19 mouse cellular contexts compared by ENCODE assay signal in genomic region chr7:58829111-58829510, GRCm38 (mm10).
DNase-seq lines count a peak whose midpoint lies in the region; ATAC-seq and TF ChIP-seq lines count a peak whose summit lies in the region.
"Had no signal": no experiment of that assay in that cellular context is flagged by ENCODE, and none has a peak within 500 bp of the region (broad histone marks: within the 10 kb centered on the region; RNA-seq: fewer than 3 reads in every experiment).

No protein-coding gene starts in this region.

- TF ChIP-seq CTCF in lung, adult 2 months (IDR thresholded peaks at IDR 0.05; ENCODE audit: insufficient read depth, low read length): no peak

- peak; percentile 92 for ATAC-seq in activated CD4-positive, CD25-positive, alpha-beta regulatory T cell, adult 4 months
- ATAC-seq in megakaryocyte progenitor cell, adult 5-6 weeks (replicated peaks; ENCODE audit: poor library complexity): peak; percentile 40
- ATAC-seq in midbrain, embryonic 13.5 days: no peak
- ATAC-seq: intestine, embryonic 15.5 days had no signal

- no peak for TF ChIP-seq POLR2A in lung, adult 2 months (IDR thresholded peaks at IDR 0.05; ENCODE audit: borderline replicate concordance, extremely low read depth, low read depth, low read length)

- H3K4me1 ChIP-seq in lung, adult 2 months (ENCODE audit: control insufficient read depth, insufficient read depth, low read length): no peaks in the 10 kb centered on the region; the same call in 1 of the 2 replicates
- no peaks in the 10 kb centered on the region for H3K4me1 ChIP-seq in midbrain, embryonic 13.5 days (replicated peaks)
- H3K4me1 ChIP-seq: heart, embryonic 15.5 days; intestine, embryonic 15.5 days; liver, embryonic 13.5 days; neural tube, embryonic 13.5 days had no signal

- H3K4me3 ChIP-seq in lung, adult 2 months (replicated peaks; ENCODE audit: extremely low read depth, low read depth, low read length): peak overlapping the region; percentile 41
- H3K4me3 ChIP-seq in midbrain, embryonic 13.5 days (replicated peaks): no peak overlapping the region
- H3K4me3 ChIP-seq: heart, adult 2 months; heart, embryonic 15.5 days; intestine, embryonic 15.5 days; liver, embryonic 13.5 days; neural tube, embryonic 13.5 days had no signal

- WGBS in lung, adult 2 months: 34% methylated on average over 5 of the region's 5 CpGs
- WGBS in midbrain, embryonic 13.5 days: 88% methylated on average over 5 of the region's 5 CpGs

- no peaks in the 10 kb centered on the region for H3K36me3 ChIP-seq in midbrain, embryonic 13.5 days
- H3K36me3 ChIP-seq: G1E; heart, embryonic 15.5 days; intestine, embryonic 15.5 days; liver, embryonic 13.5 days; neural tube, embryonic 13.5 days had no signal

- H3K9me3 ChIP-seq in midbrain, embryonic 13.5 days: no peaks in the 10 kb centered on the region
- H3K9me3 ChIP-seq: heart, embryonic 15.5 days; intestine, embryonic 15.5 days; liver, embryonic 13.5 days; neural tube, embryonic 13.5 days had no signal

- H3K4me2 ChIP-seq in midbrain, embryonic 13.5 days (replicated peaks): no peak overlapping the region
- H3K4me2 ChIP-seq: heart, embryonic 15.5 days; intestine, embryonic 15.5 days; liver, embryonic 13.5 days; neural tube, embryonic 13.5 days had no signal

- no peak overlapping the region for H3K27ac ChIP-seq in midbrain, embryonic 13.5 days
- H3K27ac ChIP-seq: heart, adult 2 months; heart, embryonic 15.5 days; intestine, embryonic 15.5 days; liver, embryonic 13.5 days; macrophage; neural tube, embryonic 13.5 days had no signal

- DNase-seq in kidney, postnatal 36 days: peak; percentile 2 to 9
- DNase-seq in kidney, adult 18-20 months: no peak
- no peak for DNase-seq in lung, adult 2 months
- DNase-seq in left cerebral cortex, adult 11 months (ENCODE audit: low spot score): no peak
- DNase-seq in spleen, postnatal 14 days (ENCODE audit: low spot score in 2 of 2): no peak
- DNase-seq: cerebellum, adult 9-10 months; gastrocnemius, postnatal 10 days; heart, adult 2 months; kidney, postnatal 25 days; liver, embryonic 13.5 days; thymus, postnatal 25 days had no signal

- no peak overlapping the region for H3K9ac ChIP-seq in midbrain, embryonic 13.5 days (replicated peaks)
- H3K9ac ChIP-seq: heart, embryonic 15.5 days; intestine, embryonic 15.5 days; liver, embryonic 13.5 days; neural tube, embryonic 13.5 days had no signal

- H3K27me3 ChIP-seq in midbrain, embryonic 13.5 days: no peaks in the 10 kb centered on the region
- H3K27me3 ChIP-seq: heart, embryonic 15.5 days; intestine, embryonic 15.5 days; liver, embryonic 13.5 days; neural tube, embryonic 13.5 days had no signal

Comparison
In these comparisons a context has a peak if more than half of its experiments do, and no peak if none do; other contexts are left out.
1. DNase-seq: peak in kidney, postnatal 36 days (2 of 2); none in kidney, adult 18-20 months (single experiment), lung, adult 2 months (single experiment), left cerebral cortex, adult 11 months (single experiment) and spleen, postnatal 14 days (0 of 2).